Mouse (Mus musculus) liver, embryonic 14.5 days (tissue): ENCODE measurements around the gene Gtf2h5.

Source experiments
- CTCF ChIP-seq: IDR thresholded peaks from 2 replicates; pipeline ENCODE4 v1.5.1; 2016; ENCODE audit warnings: antibody characterized with exemption, low read depth, control low read depth
- EP300 ChIP-seq: IDR thresholded peaks from 2 replicates; pipeline ENCODE4 v1.6.1; 2016; ENCODE audit warnings: antibody characterized with exemption, low read depth

DNA sequence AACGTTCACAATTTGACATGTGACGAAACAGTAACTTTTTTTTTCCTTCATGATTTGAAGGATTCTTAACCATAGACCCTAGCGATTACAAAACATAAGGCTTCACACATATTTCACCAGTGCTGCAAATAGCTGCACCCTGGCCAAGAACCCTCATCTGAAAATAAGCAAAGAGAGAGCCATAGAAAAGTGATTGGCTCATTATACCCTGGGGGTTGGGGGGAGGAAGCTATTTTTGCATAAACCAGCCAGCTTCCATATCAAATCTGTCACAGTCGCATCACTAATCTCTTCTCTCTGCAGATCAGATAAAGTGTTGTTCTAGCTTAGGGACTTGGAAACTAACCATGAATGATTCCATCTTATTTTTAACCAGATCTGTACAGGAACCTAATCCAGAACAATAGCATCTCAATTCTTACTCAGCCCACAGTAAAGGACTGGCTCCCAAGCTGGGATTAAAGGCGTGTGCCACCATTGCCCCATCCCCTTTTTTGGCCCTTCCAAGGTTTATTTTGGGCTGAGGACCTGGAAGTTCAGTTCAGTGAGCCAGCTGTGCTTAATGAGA, 3.8 kb downstream of the Gtf2h5 start:
- no peak for TF ChIP-seq CTCF
- no peak for TF ChIP-seq EP300
